In the genomic region with DNA sequence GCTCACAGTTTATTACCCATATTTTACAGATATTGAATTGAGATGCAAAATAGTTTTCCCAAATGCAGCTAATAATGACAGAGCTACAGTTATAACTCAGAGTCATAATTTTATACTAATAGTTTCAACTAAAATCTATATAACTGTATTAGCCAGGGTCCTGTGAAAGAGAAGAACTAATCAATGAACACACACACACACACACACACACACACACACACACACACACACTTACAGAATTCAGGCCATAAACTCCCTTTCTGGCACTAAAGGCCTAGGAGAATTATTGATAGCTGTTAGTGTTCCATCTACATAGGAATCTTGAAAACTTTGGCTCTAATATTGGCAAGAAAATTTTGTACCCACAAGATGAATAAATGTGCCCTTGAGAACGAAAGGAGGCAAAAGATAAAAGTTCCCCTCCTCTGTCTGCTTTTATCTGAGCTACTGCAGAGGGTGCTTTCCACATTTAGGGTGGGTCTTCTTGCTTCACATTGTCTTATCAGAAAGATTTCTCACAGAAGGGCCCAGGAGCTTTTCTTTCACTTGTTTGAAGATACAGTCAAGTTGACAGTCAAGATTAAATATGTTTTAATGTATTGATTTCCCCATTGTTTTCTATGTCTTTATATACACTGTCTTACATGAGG, we compare ENCODE assay signal across 24 mouse cellular contexts.
A peak's percentile ranks its signal among the peaks of the same experiment; 100 is the strongest.
DNase-seq lines count a peak whose midpoint lies in the region; ATAC-seq and TF ChIP-seq lines count a peak whose summit lies in the region.
"Had no signal": no experiment of that assay in that cellular context is flagged by ENCODE, and none has a peak within 500 bp of the region (broad histone marks: within the 10 kb centered on the region; RNA-seq: fewer than 3 reads in every experiment).

No protein-coding gene starts in this region.

- DNase-seq in stomach, postnatal 0 days (ENCODE audit: low spot score) = no peak
- peak; percentile 55 for DNase-seq in liver, embryonic 13.5 days
- peak; percentile 3 for DNase-seq in yolk sac, embryonic 10.5 days (ENCODE audit: low spot score)
- no peak for DNase-seq in midbrain, embryonic 10.5 days (ENCODE audit: low spot score)
- no peak for DNase-seq in gastrocnemius, adult 18-20 months (ENCODE audit: low spot score)
- DNase-seq in cerebellum, adult 11 months = no peak
- DNase-seq: adrenal gland, adult 8-10 months; cerebellum, adult 18-20 months; heart, postnatal 4 days; kidney, postnatal 4 days; layer of hippocampus, adult 9-11 months; lung, adult 18-20 months; lung, postnatal 14 days; right cerebral cortex, postnatal 14 days; thymus, postnatal 4 days had no signal

- 56% methylated on average over 1 of the region's 1 CpGs for WGBS in stomach, embryonic 15.5 days
- 50% methylated on average over 1 of the region's 1 CpGs for WGBS in stomach, postnatal 0 days
- 10% methylated on average over 1 of the region's 1 CpGs for WGBS in liver, embryonic 13.5 days (ENCODE audit: insufficient replicate concordance)
- 80% methylated on average over 1 of the region's 1 CpGs for WGBS in midbrain, embryonic 10.5 days

- H3K27me3 ChIP-seq in stomach, embryonic 15.5 days (replicated peaks) = no peaks in the 10 kb centered on the region
- H3K27me3 ChIP-seq in stomach, postnatal 0 days (ENCODE audit: control insufficient read depth, insufficient read depth, low read length) = no peaks in the 10 kb centered on the region
- no peaks in the 10 kb centered on the region for H3K27me3 ChIP-seq in liver, embryonic 13.5 days
- H3K27me3 ChIP-seq in midbrain, embryonic 10.5 days (ENCODE audit: low read depth, poor library complexity, severe bottlenecking) = no peaks in the 10 kb centered on the region
- H3K27me3 ChIP-seq: forebrain, embryonic 12.5 days; heart, embryonic 15.5 days; kidney, embryonic 15.5 days had no signal

- TF ChIP-seq EP300 in stomach, postnatal 0 days (optimal IDR thresholded peaks at IDR 0.05) = no peak

- H3K9ac ChIP-seq in stomach, embryonic 15.5 days = no peak overlapping the region
- no peak overlapping the region for H3K9ac ChIP-seq in stomach, postnatal 0 days (ENCODE audit: low read length)
- H3K9ac ChIP-seq in liver, embryonic 13.5 days = no peak overlapping the region
- H3K9ac ChIP-seq: forebrain, embryonic 12.5 days; heart, embryonic 15.5 days; kidney, embryonic 15.5 days had no signal

- H3K4me2 ChIP-seq in stomach, embryonic 15.5 days = no peak overlapping the region
- H3K4me2 ChIP-seq in stomach, postnatal 0 days (replicated peaks; ENCODE audit: low read depth) = no peak overlapping the region
- H3K4me2 ChIP-seq in liver, embryonic 13.5 days = peak overlapping the region; percentile 45
- H3K4me2 ChIP-seq: forebrain, embryonic 12.5 days; heart, embryonic 15.5 days; kidney, embryonic 15.5 days had no signal

- no peak overlapping the region for H3K27ac ChIP-seq in stomach, embryonic 15.5 days
- H3K27ac ChIP-seq in stomach, postnatal 0 days (replicated peaks) = no peak overlapping the region
- H3K27ac ChIP-seq in liver, embryonic 13.5 days = peak overlapping the region; percentile 68; the same call in 1 of the 2 replicates
- H3K27ac ChIP-seq in midbrain, embryonic 10.5 days (replicated peaks) = no peak overlapping the region
- H3K27ac ChIP-seq: forebrain, embryonic 12.5 days; heart, embryonic 15.5 days; hindbrain, postnatal 0 days; kidney, embryonic 15.5 days; left cerebral cortex, adult 2 months; limb, embryonic 10.5 days had no signal

- ATAC-seq in stomach, embryonic 15.5 days (ENCODE audit: insufficient read depth, low FRiP score, low read depth) = peak; percentile 66; the same call in 1 of the 2 replicates
- ATAC-seq in stomach, postnatal 0 days (ENCODE audit: low FRiP score, low TSS enrichment) = no peak
- ATAC-seq in common myeloid progenitor, adult 5-6 weeks (replicated peaks; ENCODE audit: low read depth, poor library complexity, severe bottlenecking) = 0 out of 2 replicates have a peak, but pooled peaks have one; percentile 29
- ATAC-seq in liver, embryonic 13.5 days (ENCODE audit: low read depth) = peak; percentile 98
- ATAC-seq: hindbrain, postnatal 0 days; intestine, postnatal 0 days had no signal

- H3K9me3 ChIP-seq in stomach, embryonic 15.5 days = no peaks in the 10 kb centered on the region
- no peaks in the 10 kb centered on the region for H3K9me3 ChIP-seq in stomach, postnatal 0 days (ENCODE audit: control insufficient read depth, low read length)
- H3K9me3 ChIP-seq in liver, embryonic 13.5 days (replicated peaks) = no peaks in the 10 kb centered on the region
- no peaks in the 10 kb centered on the region for H3K9me3 ChIP-seq in midbrain, embryonic 10.5 days (replicated peaks)
- H3K9me3 ChIP-seq: forebrain, embryonic 12.5 days; heart, embryonic 15.5 days; kidney, embryonic 15.5 days; limb, embryonic 10.5 days had no signal

- H3K4me1 ChIP-seq in stomach, embryonic 15.5 days = no peaks in the 10 kb centered on the region
- no peaks in the 10 kb centered on the region for H3K4me1 ChIP-seq in stomach, postnatal 0 days (replicated peaks; ENCODE audit: control insufficient read depth, insufficient read depth)
- peaks cover 12% of the 10 kb centered on the region for H3K4me1 ChIP-seq in liver, embryonic 13.5 days (replicated peaks)
- H3K4me1 ChIP-seq in midbrain, embryonic 10.5 days = no peaks in the 10 kb centered on the region
- H3K4me1 ChIP-seq: forebrain, embryonic 12.5 days; heart, embryonic 15.5 days; kidney, embryonic 15.5 days; limb, embryonic 10.5 days had no signal

- H3K36me3 ChIP-seq in stomach, embryonic 15.5 days = no peaks in the 10 kb centered on the region
- H3K36me3 ChIP-seq in stomach, postnatal 0 days (ENCODE audit: control insufficient read depth, insufficient read depth, low read length) = no peaks in the 10 kb centered on the region
- H3K36me3 ChIP-seq in liver, embryonic 13.5 days = no peaks in the 10 kb centered on the region
- no peaks in the 10 kb centered on the region for H3K36me3 ChIP-seq in midbrain, embryonic 10.5 days
- H3K36me3 ChIP-seq: forebrain, embryonic 12.5 days; heart, embryonic 15.5 days; kidney, embryonic 15.5 days; limb, embryonic 10.5 days had no signal

- H3K4me3 ChIP-seq in stomach, embryonic 15.5 days (replicated peaks) = no peak overlapping the region
- H3K4me3 ChIP-seq in stomach, postnatal 0 days (ENCODE audit: low read depth, low read length) = no peak overlapping the region
- H3K4me3 ChIP-seq in liver, embryonic 13.5 days (replicated peaks) = no peak overlapping the region
- no peak overlapping the region for H3K4me3 ChIP-seq in midbrain, embryonic 10.5 days
- H3K4me3 ChIP-seq: forebrain, embryonic 12.5 days; heart, embryonic 15.5 days; kidney, embryonic 15.5 days; left cerebral cortex, adult 2 months; limb, embryonic 10.5 days had no signal

- TF ChIP-seq CTCF in stomach, postnatal 0 days (IDR thresholded peaks at IDR 0.05; ENCODE audit: low read depth) = no peak

Comparison
In these comparisons a context has a peak if more than half of its experiments do, and no peak if none do; other contexts are left out.
1. DNase-seq: peak in liver, embryonic 13.5 days (single experiment) and yolk sac, embryonic 10.5 days (single experiment); none in stomach, postnatal 0 days (single experiment), midbrain, embryonic 10.5 days (single experiment), gastrocnemius, adult 18-20 months (single experiment) and cerebellum, adult 11 months (single experiment).